Mouse (Mus musculus): ENCODE data around the gene Ston2.
"Not testable (repeated sequence)": the region's sequence is repeated elsewhere in the genome, so short reads cannot be mapped to it uniquely, and the experiment has no call there.

Gene Ston2

DNA sequence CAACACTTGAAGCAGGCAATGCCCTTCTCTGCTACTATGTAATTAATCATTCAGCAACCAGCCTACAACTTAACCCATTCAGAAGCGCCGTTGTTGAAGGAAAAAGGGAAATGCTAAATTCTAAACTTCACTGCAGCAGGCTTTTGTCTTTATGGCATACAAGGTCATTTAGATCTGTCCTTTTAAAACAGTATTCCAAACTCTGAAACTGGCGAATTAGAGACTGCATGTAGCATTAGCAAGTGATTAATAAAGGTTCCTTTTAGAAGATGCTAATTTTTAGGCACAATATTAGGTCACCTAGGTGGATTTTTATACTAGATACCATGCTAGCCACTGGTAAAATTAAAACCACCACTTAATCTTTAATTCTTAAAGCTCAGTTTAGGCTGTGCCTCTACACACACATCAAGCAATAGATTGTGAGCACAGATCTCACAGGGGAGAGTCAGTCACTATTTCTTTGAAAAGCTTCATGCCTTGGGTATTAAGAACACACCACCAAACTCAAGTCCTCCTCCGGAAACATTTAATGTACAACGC is 200.6 kb downstream of the Ston2 start:
- DNase-seq: no peak

DNA sequence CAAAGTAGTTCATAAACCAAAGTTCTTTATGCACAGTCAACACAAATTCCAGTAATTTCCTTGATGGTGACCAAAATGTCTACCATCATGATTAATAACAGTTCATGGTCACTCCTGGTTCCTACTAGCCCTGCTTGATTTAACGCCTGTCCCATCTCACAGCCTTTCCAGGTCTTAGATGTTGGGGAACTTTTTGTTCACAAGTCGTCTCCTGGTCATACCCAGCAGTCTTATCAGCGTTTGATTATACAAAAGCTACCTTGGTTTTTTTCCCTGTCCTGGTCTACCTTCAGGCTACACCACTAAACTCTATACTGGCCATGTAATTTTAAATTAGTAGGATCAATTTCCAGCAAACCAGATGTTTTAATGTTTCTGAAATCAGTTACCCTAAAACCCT is 201.1 kb downstream of the Ston2 start:
- DNase-seq: no peak

DNA sequence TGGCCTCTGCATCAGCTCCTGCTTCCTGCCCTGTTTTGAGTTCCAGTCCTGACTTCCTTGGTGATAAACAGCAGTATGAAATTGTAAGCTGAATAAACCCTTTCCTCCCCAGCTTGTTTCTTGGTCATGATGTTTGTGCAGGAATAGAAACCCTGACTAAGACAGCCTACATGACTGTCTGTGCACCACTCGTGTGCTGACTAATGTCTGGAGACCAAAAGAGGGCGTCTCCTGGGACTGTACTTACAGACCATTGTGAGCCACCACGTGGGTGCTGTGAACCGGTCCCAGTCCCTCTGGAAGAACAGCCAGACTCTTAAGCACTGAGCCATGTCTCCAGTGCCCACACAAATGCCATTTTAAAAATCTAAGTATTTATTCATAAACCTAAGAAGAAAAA is 202.4 kb downstream of the Ston2 start:
- not testable (repeated sequence) for DNase-seq

DNA sequence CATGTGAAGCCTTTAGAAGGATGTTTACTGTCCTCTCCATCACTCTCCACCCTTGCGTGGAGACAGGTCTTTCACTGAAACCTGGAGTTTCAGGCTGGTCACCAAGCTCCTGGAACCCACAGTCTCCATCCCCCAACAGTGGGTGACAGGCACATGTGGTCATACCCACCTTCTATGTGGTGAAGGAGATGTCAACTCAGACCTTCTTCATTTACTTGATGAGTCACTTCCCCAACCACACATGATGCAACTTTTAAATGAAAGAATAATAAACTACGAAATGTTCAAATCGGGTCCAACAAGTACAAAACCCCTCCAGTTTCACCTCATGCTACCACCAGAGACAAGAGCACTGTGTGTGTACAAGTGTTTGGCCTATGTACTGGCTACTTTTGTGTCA is 203.0 kb downstream of the Ston2 start:
- DNase-seq: no peak

- no peak for DNase-seq
These were observed 204.8 kb downstream of the Ston2 start for GRCm38 (mm10) chr12:91583409-91583808.
